Mouse (Mus musculus) limb, embryonic 12.5 days (tissue): ENCODE data around the gene Cep89. TPM values are rescaled to one million over a fixed set of nuclear protein-coding genes. Genes with fewer than 3 reads are reported as not detected.

Experiments
- polyA plus RNA-seq: library from polyadenylated mRNA; unstranded; fragments of >200 nt; fragmentation: Nextera tagmentation; extraction: Ambion mirVana; gene quantifications from 2 replicates; pipeline ENCODE4 v1.2.1, GENCODE M21; 2016

The Cep89 gene
- polyA plus RNA-seq, 1 experiment from 2014 or later = 56.9 TPM

Other genes with a start within 250 kb of the Cep89 start
- gene Slc7a10, start 210.7 kb upstream of the Cep89 start, polyA plus RNA-seq = 0.38 and 0.64 TPM in 2 replicates
- 8.1 and 9.1 TPM in 2 replicates for gene Lrp3, start 181.5 kb upstream of the Cep89 start, polyA plus RNA-seq
- gene Gpatch1, start 78.6 kb upstream of the Cep89 start, polyA plus RNA-seq = 18.7 and 18.9 TPM in 2 replicates
- gene Rhpn2, start 62.9 kb upstream of the Cep89 start, polyA plus RNA-seq = 2.5 and 2.7 TPM in 2 replicates
- 14.7 and 16.5 TPM in 2 replicates for gene Faap24, start 199 bp upstream of the Cep89 start, polyA plus RNA-seq
- gene Slc7a9, start 51.8 kb downstream of the Cep89 start, polyA plus RNA-seq = 0.21 TPM in 1 of 2 replicates, not detected in the other
- 0.59 and 0.68 TPM in 2 replicates for gene Tdrd12, start 140.7 kb downstream of the Cep89 start, polyA plus RNA-seq
- gene Nudt19, start 159.3 kb downstream of the Cep89 start, polyA plus RNA-seq = 33.0 and 37.5 TPM in 2 replicates
- gene Rgs9bp, start 188.5 kb downstream of the Cep89 start, polyA plus RNA-seq = 0.19 and 0.28 TPM in 2 replicates
- gene Ankrd27, start 189.2 kb downstream of the Cep89 start, polyA plus RNA-seq = 41.6 and 44.9 TPM in 2 replicates